26 mouse cellular contexts compared by ENCODE assay signal in genomic region chr14:122267590-122267989, GRCm38 (mm10).
"Had no signal": no experiment of that assay in that cellular context is flagged by ENCODE, and none has a peak within 500 bp of the region (broad histone marks: within the 10 kb centered on the region; RNA-seq: fewer than 3 reads in every experiment).

No protein-coding gene starts in this region.

- H3K27me3 ChIP-seq: embryonic facial prominence, embryonic 15.5 days; forebrain, embryonic 15.5 days had no signal

- H3K27ac ChIP-seq: embryonic facial prominence, embryonic 10.5 days; embryonic facial prominence, embryonic 12.5 days; embryonic facial prominence, embryonic 13.5 days; embryonic facial prominence, embryonic 15.5 days; forebrain, embryonic 10.5 days; forebrain, embryonic 12.5 days; forebrain, embryonic 13.5 days; forebrain, embryonic 15.5 days; gastrocnemius, adult 2 months; heart, adult 2 months had no signal

- H3K9me3 ChIP-seq: embryonic facial prominence, embryonic 10.5 days; embryonic facial prominence, embryonic 12.5 days; embryonic facial prominence, embryonic 13.5 days; embryonic facial prominence, embryonic 15.5 days; forebrain, embryonic 10.5 days; forebrain, embryonic 12.5 days; forebrain, embryonic 13.5 days; forebrain, embryonic 15.5 days had no signal

- H3K4me2 ChIP-seq: embryonic facial prominence, embryonic 12.5 days; embryonic facial prominence, embryonic 13.5 days; embryonic facial prominence, embryonic 15.5 days; forebrain, embryonic 12.5 days; forebrain, embryonic 13.5 days; forebrain, embryonic 15.5 days had no signal

- H3K36me3 ChIP-seq: embryonic facial prominence, embryonic 10.5 days; embryonic facial prominence, embryonic 12.5 days; embryonic facial prominence, embryonic 13.5 days; embryonic facial prominence, embryonic 15.5 days; forebrain, embryonic 10.5 days; forebrain, embryonic 12.5 days; forebrain, embryonic 15.5 days had no signal

- H3K9ac ChIP-seq: embryonic facial prominence, embryonic 12.5 days; embryonic facial prominence, embryonic 13.5 days; embryonic facial prominence, embryonic 15.5 days; forebrain, embryonic 12.5 days; forebrain, embryonic 13.5 days; forebrain, embryonic 15.5 days; forebrain, postnatal 0 days had no signal

- DNase-seq: cerebellum, adult 9-11 months; cerebellum, postnatal 10 days; cerebellum, postnatal 14 days; cerebellum, postnatal 25 days; cerebellum, postnatal 36 days; embryo, embryonic 11 days; forebrain, postnatal 0 days; gastrocnemius, adult 2 months; gastrocnemius, postnatal 10 days; gastrocnemius, postnatal 14 days; gastrocnemius, postnatal 25 days; gastrocnemius, postnatal 36 days; heart, adult 11 months; heart, adult 18-20 months; heart, adult 2 months had no signal

- ATAC-seq: forebrain, embryonic 13.5 days; forebrain, embryonic 14.5 days; forebrain, embryonic 15.5 days; forebrain, embryonic 16.5 days; forebrain, postnatal 0 days had no signal

- H3K4me3 ChIP-seq: embryonic facial prominence, embryonic 10.5 days; embryonic facial prominence, embryonic 12.5 days; embryonic facial prominence, embryonic 13.5 days; embryonic facial prominence, embryonic 15.5 days; erythroblast, embryonic 14.5 days; forebrain, embryonic 10.5 days; forebrain, embryonic 12.5 days; forebrain, embryonic 13.5 days; forebrain, embryonic 15.5 days; gastrocnemius, adult 2 months; heart, adult 2 months had no signal
